Mouse (Mus musculus) ES-E14 (cell line): ENCODE measurements around the gene Slc2a4. TPM values are rescaled to one million over a fixed set of nuclear protein-coding genes. Genes with fewer than 3 reads are reported as not detected.

Experiments used
- DNase-seq: peaks from one replicate; pipeline ENCODE4 v3.0.0-alpha.2; 2013; ENCODE audit warnings: low read depth, low spot score
- H3K27ac ChIP-seq: 2 replicates; pipeline ENCODE4 v1.5.1; 2012; ENCODE audit warnings: low read depth, mild to moderate bottlenecking, low read length, moderate library complexity, mixed read lengths; ENCODE audit not compliant: poor library complexity, insufficient read depth, severe bottlenecking
- H3K36me3 ChIP-seq: 2 replicates; pipeline ENCODE4 v1.6.1; 2012; ENCODE audit warnings: mild to moderate bottlenecking, low read length, moderate library complexity, mixed read lengths; ENCODE audit not compliant: control insufficient read depth, poor library complexity, insufficient read depth, severe bottlenecking
- H3K4me1 ChIP-seq, 2 experiments: fragments of 150-350 bp in 1 of 2; sonication (generic) in 1 of 2; 2 replicates each; pipeline ENCODE4 v1.6.1; 2012; ENCODE audit warnings: low read length in 2 of 2, mild to moderate bottlenecking in 1 of 2, mixed read lengths in 1 of 2; ENCODE audit not compliant: control insufficient read depth in 2 of 2, insufficient read depth in 2 of 2, poor library complexity in 1 of 2
- H3K4me3 ChIP-seq, 2 experiments: fragments of 150-350 bp in 1 of 2; sonication (generic) in 1 of 2; 2 replicates each; pipeline ENCODE4 v1.5.1; 2012; ENCODE audit warnings: low read length in 2 of 2, low read depth in 1 of 2, mild to moderate bottlenecking in 1 of 2, mixed read lengths in 1 of 2; ENCODE audit not compliant: insufficient read depth in 1 of 2, poor library complexity in 1 of 2, severe bottlenecking in 1 of 2
- H3K9ac ChIP-seq: 2 replicates; pipeline ENCODE4 v1.6.1; 2012; ENCODE audit warnings: low read depth, mild to moderate bottlenecking, low read length, mixed read lengths; ENCODE audit not compliant: poor library complexity, insufficient read depth, severe bottlenecking
- H3K9me3 ChIP-seq: fragments of 150-350 bp; sonication (generic); 2 replicates; pipeline ENCODE4 v1.6.1; 2012; ENCODE audit warnings: low read depth, mild to moderate bottlenecking, low read length; ENCODE audit not compliant: control insufficient read depth, insufficient read depth
- CHD2 ChIP-seq: IDR thresholded peaks from 2 replicates; pipeline ENCODE4 v1.6.1; 2014; ENCODE audit warnings: mild to moderate bottlenecking, low read depth, low read length, inconsistent platforms
- HCFC1 ChIP-seq: IDR thresholded peaks from 2 replicates; pipeline ENCODE4 v1.6.1; 2012; ENCODE audit warnings: low read length, inconsistent platforms, borderline replicate concordance; ENCODE audit not compliant: insufficient read depth
- MAFK ChIP-seq: IDR thresholded peaks from 2 replicates; pipeline ENCODE4 v1.6.1; 2014; ENCODE audit warnings: mild to moderate bottlenecking, low read depth, low read length, inconsistent platforms; ENCODE audit not compliant: insufficient read depth
- ZC3H11A ChIP-seq: IDR thresholded peaks from 2 replicates; pipeline ENCODE4 v1.6.1; 2012; ENCODE audit warnings: low read depth, mild to moderate bottlenecking, inconsistent platforms, low read length, borderline replicate concordance
- ZNF384 ChIP-seq: IDR thresholded peaks from 2 replicates; pipeline ENCODE4 v1.6.1; 2012; ENCODE audit warnings: low read depth, low read length, inconsistent platforms
- in situ Hi-C, 2 experiments: fragments of 600-800 bp; cut with MboI; formaldehyde crosslinking; loops; one replicate each; pipeline ENCODE4 v1.15.1; 2025; ENCODE audit warnings: low sequenced_read_pairs in 2 of 2, inconsistent platforms in 1 of 2; ENCODE audit not compliant: unreplicated experiment in 2 of 2
- total RNA-seq: library from RNA; depleted of rRNA; stranded (reverse); fragments of 300-350 nt; gene quantifications from 2 replicates; pipeline ENCODE4 v1.2.3, GENCODE M21; 2012

Gene Slc2a4
- total RNA-seq, 1 experiment: 2.6 TPM

DNA sequence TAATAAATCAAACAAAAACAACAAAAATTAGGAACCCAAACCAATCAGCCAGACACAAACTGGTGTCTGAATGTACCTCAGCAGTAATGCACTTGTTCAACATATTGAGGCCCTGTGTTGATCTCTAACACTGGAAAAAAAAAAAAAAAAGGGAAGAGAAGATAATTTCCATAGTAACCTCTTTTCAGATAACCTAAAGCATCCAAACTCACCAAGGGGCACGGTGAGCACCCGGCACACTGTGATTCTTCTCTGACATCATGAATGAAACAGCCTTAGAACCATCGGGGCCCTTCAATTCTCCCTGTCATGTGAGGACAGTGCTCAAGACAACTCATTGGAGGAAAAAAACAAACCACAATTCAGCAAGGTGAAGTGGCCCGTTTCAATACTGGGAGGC is 18.3 kb downstream of the Slc2a4 start:
- H3K4me3 ChIP-seq: no peak overlapping the region
- in situ Hi-C loops: loop anchor here in 1 of 2 experiments (10.0 kb wide), 1 partner anchor 285 kb away; the partner anchor contains the start of gene Slc16a11
- H3K9ac ChIP-seq: no peak overlapping the region
- no peak for DNase-seq
- TF ChIP-seq ZNF384 (no peak), ZC3H11A (no peak), MAFK (no peak), HCFC1 (no peak), CHD2 (no peak)
- H3K4me1 ChIP-seq: no peaks in the 10 kb centered on the region
- H3K36me3 ChIP-seq: no peaks in the 10 kb centered on the region
- no peaks in the 10 kb centered on the region for H3K9me3 ChIP-seq
- no peak overlapping the region for H3K27ac ChIP-seq

GRCm38 (mm10) chr11:69927501-69927900 is 20.5 kb downstream of the Slc2a4 start:
- Histone ChIP-seq H3K4me1 (no peaks in the 10 kb centered on the region), H3K9ac (no peak overlapping the region), H3K27ac (no peak overlapping the region), H3K9me3 (no peaks in the 10 kb centered on the region), H3K36me3 (no peaks in the 10 kb centered on the region), H3K4me3 (no peak overlapping the region)
- TF ChIP-seq CHD2: no peak
- TF ChIP-seq HCFC1: no peak
- no peak for TF ChIP-seq ZC3H11A
- TF ChIP-seq ZNF384: no peak
- in situ Hi-C loops: no loop called here
- DNase-seq: no peak

DNA sequence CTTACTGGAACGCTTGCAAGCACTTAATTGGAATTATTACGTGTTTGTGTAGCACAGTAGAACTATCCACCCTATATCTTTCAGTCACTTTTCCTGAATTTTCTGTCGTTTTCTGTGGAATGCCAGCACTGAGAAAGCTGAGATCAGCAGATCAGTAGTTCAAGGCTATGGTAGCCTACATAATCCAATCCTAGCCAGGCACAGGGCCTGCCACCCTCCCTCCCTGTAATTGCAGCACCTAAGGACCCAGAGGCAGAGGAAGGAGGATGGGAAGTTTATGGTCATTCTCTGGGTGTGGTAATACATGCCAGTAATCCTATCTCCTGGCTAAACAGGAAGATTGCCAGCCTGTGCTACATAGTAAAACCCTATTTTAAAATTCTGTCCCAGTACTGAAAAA is 25.2 kb downstream of the Slc2a4 start:
- TF ChIP-seq ZNF384: no peak
- no peak; the same call in 1 of the 2 replicates for TF ChIP-seq MAFK
- no peak for TF ChIP-seq HCFC1
- TF ChIP-seq CHD2: no peak
- no peak for TF ChIP-seq ZC3H11A
- DNase-seq: no peak
- Histone ChIP-seq H3K4me1 (peaks cover 0 to 7% of the 10 kb centered on the region in 2 experiments; a peak in 1 of 4 replicates), H3K36me3 (peaks cover 24% of the 10 kb centered on the region), H3K4me3 (peak overlapping the region in 1 of 2 experiments; percentile 72; a peak in 2 of 4 replicates), H3K27ac (peak overlapping the region; percentile 93; the same call in 1 of the 2 replicates), H3K9ac (peak overlapping the region; percentile 46; the same call in 1 of the 2 replicates), H3K9me3 (no peaks in the 10 kb centered on the region)
- in situ Hi-C loops: no loop called here

GRCm38 (mm10) chr11:69922012-69922756 is 25.8 kb downstream of the Slc2a4 start:
- H3K36me3 ChIP-seq: peaks cover 30% of the 10 kb centered on the region
- H3K4me3 ChIP-seq: peak overlapping the region; percentile 65 to 72
- peaks cover 0 to 9% of the 10 kb centered on the region in 2 experiments; a peak in 1 of 4 replicates for H3K4me1 ChIP-seq
- peak overlapping the region; percentile 85 for H3K9ac ChIP-seq
- H3K9me3 ChIP-seq: no peaks in the 10 kb centered on the region
- H3K27ac ChIP-seq: peak overlapping the region; percentile 93
- DNase-seq: no peak
- no peak for TF ChIP-seq ZC3H11A
- in situ Hi-C loops: no loop called here
